Mouse (Mus musculus) kidney, postnatal 14 days (tissue): ENCODE measurements around the gene Inhbb.

Experiments
- DNase-seq: peaks from one replicate; pipeline ENCODE4 v3.0.0; 2022; ENCODE audit warnings: mixed read lengths

The Inhbb gene

DNA sequence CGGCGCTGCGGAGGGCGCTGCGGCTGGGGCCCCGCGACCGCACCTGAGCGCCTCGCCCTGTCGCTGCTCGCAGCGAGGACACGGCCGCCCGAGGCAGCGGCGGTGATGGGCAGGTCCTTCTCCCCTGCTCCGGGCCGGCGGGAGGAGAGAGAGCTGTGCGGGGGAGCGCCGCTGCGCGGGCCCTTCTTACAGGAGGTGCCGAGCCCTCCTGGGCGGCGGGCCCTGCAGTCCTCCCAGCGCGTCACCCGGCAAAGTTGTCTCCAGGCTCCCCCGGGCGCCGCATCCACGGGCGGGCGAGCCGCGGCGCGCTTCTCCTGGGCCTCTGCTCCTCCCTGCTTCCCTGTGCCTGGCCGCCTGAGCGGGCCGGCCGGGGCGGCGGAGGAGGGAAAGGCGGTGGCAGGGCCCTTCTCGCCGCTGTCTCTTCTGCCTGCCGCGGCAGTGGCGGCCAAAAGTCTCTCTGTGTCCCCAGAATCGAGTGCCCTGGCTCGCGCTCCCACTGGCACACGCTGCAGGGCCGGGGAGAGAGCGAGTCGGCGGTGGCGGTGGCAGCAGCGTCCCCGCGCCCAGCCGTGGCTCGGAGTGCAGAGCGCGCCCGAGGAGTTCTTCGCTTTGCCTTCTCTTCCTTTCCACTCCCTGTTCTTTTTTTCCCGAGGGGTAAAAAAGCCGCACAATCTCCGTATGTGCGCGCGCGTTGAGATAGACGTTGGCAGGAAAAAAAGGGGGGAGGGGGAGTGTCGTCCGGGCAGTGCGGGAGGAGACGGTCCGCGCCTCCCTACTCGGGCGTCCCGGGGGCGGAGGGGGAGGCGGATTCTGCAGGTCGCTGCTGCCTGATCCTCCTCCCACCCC, at the start of gene Inhbb:
Gene Inhbb (minus strand): TSS at position 673 of the 846 bp plus-strand sequence.
- peak; percentile 26 for DNase-seq

- DNase-seq = peak; percentile 54
Observed at GRCm38 (mm10) chr1:119463386-119463785, 41.3 kb upstream of the Inhbb start.

DNA sequence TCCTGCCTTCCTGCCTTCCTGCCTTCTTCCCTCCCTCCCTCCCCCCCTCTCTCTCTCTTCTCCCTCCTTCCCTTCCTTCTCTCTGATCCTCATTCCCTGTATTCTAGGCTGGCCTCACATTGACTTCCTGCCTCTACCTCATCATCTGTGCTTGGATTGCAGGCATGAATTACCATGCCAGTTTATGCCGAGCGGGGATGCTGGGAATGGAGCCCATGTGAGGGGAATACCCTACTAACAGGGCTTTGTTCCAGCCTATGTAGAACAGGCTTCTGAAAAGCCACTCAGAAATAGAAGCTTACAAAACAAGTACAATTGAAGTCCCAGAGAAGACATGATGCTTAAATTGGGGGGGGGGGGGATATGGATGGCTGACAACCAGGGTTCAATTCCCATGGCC, 38.0 kb upstream of the Inhbb start:
- DNase-seq = no peak

GRCm38 (mm10) chr1:119457993-119458605, 36.1 kb upstream of the Inhbb start:
- DNase-seq = peak; percentile 78

DNA sequence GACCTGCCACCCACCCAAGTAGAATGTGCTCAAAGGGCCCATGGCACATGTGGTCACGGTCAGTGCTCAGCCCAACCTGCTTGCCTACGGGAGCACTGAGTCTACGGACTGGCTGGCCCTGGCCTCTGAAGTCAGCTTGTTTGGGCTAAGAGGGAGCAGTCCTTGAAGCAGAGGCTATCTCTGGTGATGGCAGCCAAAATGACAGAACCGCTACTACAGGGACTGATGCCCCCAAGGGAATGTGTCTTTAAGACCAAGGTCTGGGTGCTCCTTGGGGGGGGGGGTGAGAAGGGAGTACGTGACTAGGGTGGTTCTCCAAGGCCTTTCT, 35.4 kb upstream of the Inhbb start:
- DNase-seq = peak; percentile 27

DNA sequence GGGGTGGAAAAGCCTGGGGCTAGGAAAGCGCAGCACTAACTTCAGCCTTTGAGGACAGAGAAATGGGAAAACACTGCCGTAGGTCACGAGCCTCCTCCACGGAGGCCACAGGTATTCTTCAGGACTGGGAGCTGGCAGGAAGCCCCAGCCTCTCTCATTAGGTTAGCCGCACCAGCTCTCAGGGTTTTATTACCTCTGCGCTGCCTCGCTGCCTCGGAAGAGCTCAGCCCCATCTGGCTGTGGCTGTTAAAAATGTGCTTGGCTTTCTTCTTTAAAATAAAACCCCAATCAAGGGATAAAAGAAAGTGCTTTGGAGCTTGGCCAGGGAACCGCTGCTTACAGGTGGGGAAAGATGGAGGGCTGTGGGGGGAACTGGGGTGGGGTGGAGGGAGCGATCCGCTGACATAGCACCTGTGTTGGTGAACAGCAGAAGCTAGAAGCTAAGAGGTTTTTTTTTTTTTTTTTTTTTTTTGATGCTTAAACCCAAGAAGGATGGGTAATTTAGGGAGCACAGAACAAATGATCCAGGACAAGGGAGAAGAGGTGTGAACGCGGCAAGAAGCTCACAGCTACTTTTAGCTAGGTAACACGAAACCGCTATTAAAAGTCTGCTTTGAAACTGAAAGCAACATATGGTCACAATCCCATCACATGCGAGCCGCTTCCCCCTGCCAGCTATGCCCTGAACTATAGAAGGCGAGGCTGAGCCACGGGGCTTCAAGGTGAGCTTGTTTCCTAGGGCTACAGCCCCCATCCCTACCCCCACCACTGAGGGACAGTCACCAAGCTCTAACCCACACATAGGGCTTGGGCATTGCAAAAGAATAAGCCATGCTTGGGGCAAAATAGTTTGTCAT, 34.9 kb upstream of the Inhbb start:
- peak; percentile 37 for DNase-seq

- DNase-seq = no peak
Observed at GRCm38 (mm10) chr1:119453731-119454130, 31.7 kb upstream of the Inhbb start.

GRCm38 (mm10) chr1:119451417-119451816, 29.4 kb upstream of the Inhbb start:
- DNase-seq = no peak

DNA sequence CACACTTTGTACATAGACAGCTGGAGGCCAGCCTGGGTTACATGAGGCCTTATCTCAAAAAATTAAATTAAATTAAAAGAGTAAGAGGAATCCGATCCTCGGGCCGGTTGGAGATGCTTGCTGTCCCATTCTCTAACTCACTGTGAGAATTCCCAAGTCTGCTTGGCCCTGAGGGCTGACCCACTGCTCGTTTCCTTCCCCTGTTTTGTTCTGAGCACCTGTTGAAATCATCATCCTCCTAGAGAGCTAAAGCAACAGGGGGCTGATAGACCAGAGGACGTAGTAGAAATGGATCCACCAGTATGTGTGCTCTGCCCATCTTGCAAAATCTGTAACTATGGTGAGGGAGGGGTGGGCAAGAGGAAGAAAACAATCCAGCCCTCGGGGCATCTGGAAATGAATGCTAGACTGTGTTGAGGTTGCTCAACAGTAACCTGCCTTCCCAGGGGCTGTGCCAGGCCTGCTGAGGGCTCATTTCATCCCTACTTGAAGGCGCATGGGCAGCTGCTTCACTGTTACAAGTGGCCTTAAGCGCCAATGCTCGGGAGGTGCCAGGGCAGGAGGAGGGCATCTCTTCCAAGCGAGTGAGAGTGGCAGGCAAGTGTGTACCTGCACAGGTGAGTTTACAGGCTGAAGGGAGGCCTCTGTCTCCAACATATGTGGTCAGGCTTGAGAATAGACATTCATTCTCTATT, 28.8 kb upstream of the Inhbb start:
- DNase-seq = no peak

GRCm38 (mm10) chr1:119446753-119447283, 24.8 kb upstream of the Inhbb start:
- DNase-seq = no peak

DNA sequence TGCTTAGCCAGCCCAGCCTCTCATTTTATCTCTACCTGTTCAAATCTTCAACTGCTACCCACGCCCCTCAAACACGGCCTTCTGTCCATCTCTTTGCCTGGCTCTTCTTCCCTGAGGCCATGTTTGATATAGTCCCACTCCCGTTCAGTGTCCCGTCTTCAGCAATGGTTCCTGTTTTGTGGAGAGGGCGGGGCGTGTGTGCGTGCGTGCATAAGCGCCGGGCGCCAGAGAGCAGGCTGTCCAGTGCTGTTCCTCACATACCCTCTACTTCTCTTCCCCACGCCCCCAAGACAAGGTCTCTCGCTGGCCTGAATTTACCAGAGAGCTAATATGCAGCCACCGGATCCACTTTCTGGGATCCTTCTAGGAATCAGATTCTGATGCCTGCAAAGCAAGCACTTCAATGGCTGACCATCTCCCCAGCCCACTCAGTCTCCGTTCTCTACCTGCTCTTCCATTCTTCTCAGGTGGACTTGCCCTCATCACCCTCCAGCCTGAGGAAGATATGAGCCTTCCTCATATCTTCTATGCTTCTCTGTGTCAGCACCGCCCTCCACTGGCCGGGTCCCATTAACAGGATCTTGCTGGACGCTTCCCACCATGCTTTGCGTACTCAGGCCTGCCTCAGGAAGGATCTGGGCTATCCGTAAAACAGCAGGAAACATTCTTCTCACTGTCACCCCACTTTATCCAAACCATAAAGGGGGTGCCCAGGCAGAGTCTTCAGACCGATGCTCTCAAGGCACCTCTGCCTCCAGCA, 21.7 kb upstream of the Inhbb start:
- no peak for DNase-seq

GRCm38 (mm10) chr1:119442901-119443300, 20.9 kb upstream of the Inhbb start:
- DNase-seq = no peak

GRCm38 (mm10) chr1:119438105-119438637, 16.1 kb upstream of the Inhbb start:
- no peak for DNase-seq

- no peak for DNase-seq
Observed at GRCm38 (mm10) chr1:119437401-119437800, 15.4 kb upstream of the Inhbb start.

DNA sequence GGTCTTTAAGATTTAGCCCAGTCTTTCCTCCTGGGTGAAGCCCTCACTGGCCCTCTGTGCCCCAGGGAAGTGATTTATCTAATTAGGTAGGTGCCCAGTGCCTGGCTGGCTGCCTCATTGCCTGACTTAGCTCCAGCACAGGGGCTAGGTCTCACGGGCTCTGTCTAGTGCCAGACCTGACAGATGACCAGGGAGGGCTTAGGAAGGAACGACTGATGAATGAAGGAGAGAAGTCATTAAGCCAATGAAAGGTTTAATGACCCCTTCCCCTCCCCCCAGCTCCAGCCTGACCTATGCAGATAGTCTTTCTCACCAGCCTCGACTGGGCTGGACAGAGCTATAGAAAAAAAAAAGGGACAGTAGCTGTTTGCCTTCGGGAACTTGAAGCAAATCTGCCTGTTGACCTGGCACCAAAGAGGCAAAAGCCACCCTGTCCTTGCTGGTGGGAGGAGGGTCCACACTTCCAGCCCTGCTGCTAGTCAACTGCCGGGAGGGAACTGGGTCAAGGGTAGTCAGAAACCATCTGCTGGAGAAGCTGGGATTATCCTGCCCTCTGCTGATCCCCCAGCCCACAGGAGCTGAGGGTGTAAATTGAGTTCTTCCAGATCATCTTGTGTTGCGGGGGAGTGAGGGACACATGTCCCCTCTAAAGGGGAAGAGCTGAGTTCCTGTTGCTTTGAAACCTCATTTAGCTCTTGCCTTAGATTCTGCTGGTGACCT, 2.3 kb upstream of the Inhbb start:
- DNase-seq = no peak

- peak; percentile 48 for DNase-seq
Observed at GRCm38 (mm10) chr1:119423510-119423909, 1.5 kb upstream of the Inhbb start.

DNA sequence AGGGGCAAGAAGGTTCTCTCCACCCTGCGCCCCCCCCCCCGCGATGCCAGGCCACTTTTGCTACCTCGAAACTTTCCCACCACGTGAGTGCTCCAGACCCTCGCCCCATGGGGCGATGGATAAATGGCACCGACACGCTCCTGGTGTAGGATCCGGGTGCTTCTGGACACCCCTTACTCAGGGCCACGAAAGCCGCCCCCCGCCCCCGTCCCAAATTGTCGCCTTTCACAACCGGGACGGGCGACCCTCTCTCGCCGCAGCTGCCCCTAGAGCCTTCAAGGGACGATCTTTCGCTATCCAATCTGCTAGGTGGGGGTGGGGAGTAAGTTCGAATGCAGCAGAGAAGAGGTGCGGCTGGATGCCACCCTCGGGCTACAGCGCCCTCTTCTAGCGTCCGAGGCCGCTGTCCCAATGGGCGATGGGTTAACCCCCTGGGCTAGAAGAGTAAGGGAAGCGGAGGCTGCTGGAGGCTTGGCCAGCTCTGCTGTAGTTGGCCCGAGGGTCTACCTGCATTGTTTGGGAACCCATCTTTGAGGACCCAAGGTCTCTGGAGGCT, 490 bp upstream of the Inhbb start:
- DNase-seq = peak; percentile 11

GRCm38 (mm10) chr1:119420984-119421575, 968 bp downstream of the Inhbb start:
- peak; percentile 49 for DNase-seq

GRCm38 (mm10) chr1:119420189-119420983, 1.7 kb downstream of the Inhbb start:
- DNase-seq = no peak
